Mouse (Mus musculus): ENCODE data around the gene Dhfr. TPM values are rescaled to one million over a fixed set of nuclear protein-coding genes. Genes with fewer than 3 reads are reported as not detected.

Dhfr gene
- 1.7 and 2.7 TPM in 2 replicates for polyA plus RNA-seq (2021; fragmentation: Nextera tagmentation)
- long read RNA-seq, experiment 1, full-length matches to known transcripts: 6 of 10 reads
- long read RNA-seq, experiment 1, partial matches to known transcripts: 1 of 10 reads
- long read RNA-seq, experiment 1, other reads (novel, unspliced or antisense): 3 of 10 reads
- long read RNA-seq, experiment 2, full-length matches to known transcripts: 28 of 32 reads
- long read RNA-seq, experiment 2, partial matches to known transcripts: 2 of 32 reads
- long read RNA-seq, experiment 2, other reads (novel, unspliced or antisense): 2 of 32 reads

DNA sequence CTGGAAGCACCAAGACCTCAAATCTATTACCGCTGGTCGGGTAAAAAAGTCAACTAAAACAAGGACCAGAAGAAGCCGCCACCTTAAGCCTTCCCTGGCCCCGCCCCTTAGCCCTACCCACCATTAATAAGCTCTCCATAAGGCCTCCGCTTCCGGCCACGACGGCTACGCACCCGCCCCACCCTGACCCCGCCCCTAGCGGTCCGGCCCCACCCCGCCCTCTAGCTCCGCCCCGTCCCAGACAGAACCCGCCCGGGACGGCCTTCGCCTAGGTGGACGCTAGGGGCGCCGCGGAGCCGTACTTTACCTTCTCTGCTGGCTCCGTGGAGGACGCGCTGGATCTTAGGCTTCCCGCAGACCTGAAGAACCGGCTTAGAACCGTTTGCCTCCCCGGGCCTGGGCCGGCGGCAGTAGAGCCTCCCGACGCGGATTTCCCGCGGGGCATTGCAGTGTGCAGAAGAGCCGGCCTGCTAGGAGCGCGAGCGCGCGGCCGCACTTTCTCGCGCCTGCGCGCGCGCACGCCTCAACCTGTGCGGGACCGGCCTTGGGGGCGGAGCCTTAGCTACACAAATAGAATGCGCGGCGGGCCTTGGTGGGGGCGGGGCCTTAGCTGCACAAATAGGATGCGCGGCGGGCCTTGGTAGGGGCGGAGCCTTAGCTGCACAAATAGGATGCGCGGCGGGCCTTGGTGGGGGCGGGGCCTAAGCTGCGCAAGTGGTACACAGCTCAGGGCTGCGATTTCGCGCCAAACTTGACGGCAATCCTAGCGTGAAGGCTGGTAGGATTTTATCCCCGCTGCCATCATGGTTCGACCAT lies at the start of gene Dhfr, which contains the start of gene Msh3:
Gene Dhfr (plus strand): TSS at position 271 of the 816 bp plus-strand sequence.
Gene Msh3 (minus strand): TSS at position 548 of the 816 bp plus-strand sequence.

DNA sequence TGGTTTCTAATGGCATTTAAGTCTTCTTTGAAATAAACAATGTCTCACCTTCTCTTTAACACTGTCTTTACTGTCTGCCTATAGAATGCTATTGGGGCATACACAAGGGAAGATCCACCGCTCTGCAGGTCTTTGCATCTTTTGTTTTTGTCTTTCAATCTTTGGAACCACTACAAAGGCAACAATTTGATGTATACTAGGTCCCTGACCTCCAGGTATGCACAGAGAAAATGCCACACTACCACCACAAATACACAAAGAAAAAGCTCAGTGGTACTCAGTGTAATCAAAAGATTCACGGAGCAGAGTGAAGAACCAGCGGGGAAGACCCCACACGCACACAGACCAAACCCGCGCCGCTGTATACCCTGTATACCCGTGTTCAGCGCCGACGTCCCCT lies 48.8 kb upstream of the Dhfr start, which contains the start of gene Gm20379:
Gene Gm20379 (plus strand): TSS at position 301 of the 400 bp plus-strand sequence.

DNA sequence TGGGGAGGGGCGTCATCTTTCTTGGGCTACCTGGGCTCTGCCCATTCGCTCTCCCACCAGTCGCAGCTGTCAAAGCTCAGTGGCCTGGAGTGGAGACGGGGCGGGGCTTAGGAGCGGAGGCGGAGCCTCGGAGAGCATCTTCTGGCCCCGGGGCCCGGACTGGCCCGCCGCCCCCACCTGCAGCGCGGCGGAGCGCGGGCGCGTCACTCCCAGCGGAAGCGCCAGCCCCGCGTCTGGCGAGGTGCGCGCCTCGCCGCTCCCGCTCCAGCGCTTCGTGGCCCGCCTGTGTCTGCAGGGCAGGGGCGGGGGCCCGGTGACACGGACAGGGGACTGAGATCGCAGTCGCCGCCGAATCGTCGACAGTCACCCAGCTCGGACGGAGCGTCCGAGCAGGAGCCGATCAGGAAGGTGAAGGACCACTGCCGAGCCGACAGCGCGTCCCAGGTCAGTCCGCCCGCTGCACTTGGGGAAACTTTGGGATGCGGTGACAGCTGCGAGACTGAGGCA lies 71.3 kb downstream of the Dhfr start, which contains the start of gene Ankrd34b:
Gene Ankrd34b (plus strand): TSS at position 139 of the 507 bp plus-strand sequence.

Other genes with a start within 250 kb of the Dhfr start
- 33.1 and 39.4 TPM in 2 replicates for gene Rasgrf2, start 223.1 kb upstream of the Dhfr start, polyA plus RNA-seq (2021; fragmentation: Nextera tagmentation)
- gene Gm20379, start 48.7 kb upstream of the Dhfr start, polyA plus RNA-seq (2021; fragmentation: Nextera tagmentation): not detected in 2 replicates
- gene Msh3, start 277 bp downstream of the Dhfr start, polyA plus RNA-seq (2021; fragmentation: Nextera tagmentation): 9.2 and 10.3 TPM in 2 replicates
- gene Ankrd34b, start 71.2 kb downstream of the Dhfr start, polyA plus RNA-seq (2021; fragmentation: Nextera tagmentation): 8.2 and 11.2 TPM in 2 replicates
- gene Fam151b, start 129.3 kb downstream of the Dhfr start, polyA plus RNA-seq (2021; fragmentation: Nextera tagmentation): 1.2 and 1.3 TPM in 2 replicates
- 1.3 and 2.8 TPM in 2 replicates for gene Zfyve16, start 176.1 kb downstream of the Dhfr start, polyA plus RNA-seq (2021; fragmentation: Nextera tagmentation)
- not detected in 2 replicates for gene Spz1, start 221.4 kb downstream of the Dhfr start, polyA plus RNA-seq (2021; fragmentation: Nextera tagmentation)

Measured in layer of hippocampus, adult 6 months (tissue).